Mouse (Mus musculus) thymus, adult 2 months (tissue): Measurements from ENCODE around the gene Pla2r1.

Experiments
- CTCF ChIP-seq: fragments of 200-500 bp; IDR thresholded peaks from 2 replicates; pipeline ENCODE4 v1.5.1; 2012; ENCODE audit warnings: mild to moderate bottlenecking, control low read depth, low read length, moderate library complexity, borderline replicate concordance; ENCODE audit not compliant: control insufficient read depth, poor library complexity, insufficient read depth; ENCODE audit errors: extremely low read depth
- POLR2A ChIP-seq: fragments of 200-500 bp; IDR thresholded peaks from 2 replicates; pipeline ENCODE4 v1.6.1; 2012; ENCODE audit warnings: mild to moderate bottlenecking, low read length, control low read depth, moderate library complexity; ENCODE audit not compliant: control insufficient read depth, poor library complexity, insufficient read depth; ENCODE audit errors: extremely low read depth

GRCm38 (mm10) chr2:60409989-60410763 lies 142.9 kb downstream of the Pla2r1 start:
- TF ChIP-seq POLR2A (no peak), CTCF (no peak)
